Mouse (Mus musculus) neural tube, embryonic 14.5 days (tissue): Measurements from ENCODE around the gene Aldh3a1. TPM values are rescaled to one million over a fixed set of nuclear protein-coding genes. Genes with fewer than 3 reads are reported as not detected.

ENCODE experiments used
- ATAC-seq: fragments of 200-750 bp; cut with Nextera tagmentation; 2 replicates; pipeline ENCODE4 v1.8.0; 2017; ENCODE audit warnings: low read depth, mild to moderate bottlenecking, moderate TSS enrichment, moderate library complexity
- H3K27ac ChIP-seq: fragments of 300-500 bp; sonication (generic); 2 replicates; pipeline ENCODE4 v1.5.1; 2014; ENCODE audit warnings: low read depth, mild to moderate bottlenecking, control low read depth, low read length, moderate library complexity, mixed read lengths
- H3K27me3 ChIP-seq: fragments of 300-500 bp; sonication (generic); 2 replicates; pipeline ENCODE4 v1.6.1; 2014; ENCODE audit warnings: low read length; ENCODE audit not compliant: control insufficient read depth, insufficient read depth
- H3K36me3 ChIP-seq: fragments of 300-500 bp; sonication (generic); 2 replicates; pipeline ENCODE4 v1.6.1; 2014; ENCODE audit warnings: low read length, mixed read lengths; ENCODE audit not compliant: control insufficient read depth, insufficient read depth
- H3K4me1 ChIP-seq: fragments of 300-500 bp; sonication (generic); 2 replicates; pipeline ENCODE4 v1.6.1; 2014; ENCODE audit warnings: low read length; ENCODE audit not compliant: control insufficient read depth, insufficient read depth
- H3K4me2 ChIP-seq: fragments of 300-500 bp; sonication (generic); 2 replicates; pipeline ENCODE4 v1.6.1; 2014; ENCODE audit warnings: mild to moderate bottlenecking, low read depth, low read length, control low read depth
- H3K4me3 ChIP-seq: fragments of 300-500 bp; sonication (generic); 2 replicates; pipeline ENCODE4 v1.5.1; 2014; ENCODE audit warnings: low read depth, low read length, control low read depth, mixed read lengths
- H3K9ac ChIP-seq: fragments of 300-500 bp; sonication (generic); replicated peaks from 2 replicates; pipeline ENCODE4 v1.6.1; 2014; ENCODE audit warnings: low read depth, mild to moderate bottlenecking, control low read depth, low read length, mixed read lengths
- H3K9me3 ChIP-seq: fragments of 300-500 bp; sonication (generic); 2 replicates; pipeline ENCODE4 v1.6.1; 2016; ENCODE audit warnings: low read length; ENCODE audit not compliant: control insufficient read depth
- WGBS: fragments of 180-500 bp; shearing (Covaris S2); extraction: QIAGEN DNeasy Blood & Tissue Kit; methylation state at CpG from one replicate; pipeline ENCODE4 v1.1.7; 2014; 5-methylcytosine and 5-hydroxymethylcytosine counted together
- polyA plus RNA-seq: library from polyadenylated mRNA; unstranded; fragments of >200 nt; fragmentation: Nextera tagmentation; extraction: Ambion mirVana; gene quantifications from 2 replicates; pipeline ENCODE4 v1.2.1, GENCODE M21; 2014

Aldh3a1 gene
- polyA plus RNA-seq, 1 experiment from 2014 or later: not detected

- Histone ChIP-seq H3K9me3 (no peaks in the 10 kb centered on the region), H3K27ac (no peak overlapping the region), H3K9ac (no peak overlapping the region), H3K4me2 (no peak overlapping the region), H3K4me3 (no peak overlapping the region), H3K27me3 (no peaks in the 10 kb centered on the region), H3K4me1 (no peaks in the 10 kb centered on the region), H3K36me3 (no peaks in the 10 kb centered on the region)
- WGBS: 78% methylated on average over 4 of the region's 4 CpGs
- no peak for ATAC-seq
These were observed 18.2 kb downstream of the Aldh3a1 start for GRCm38 (mm10) chr11:61225511-61225910.

- no peak for ATAC-seq
- Histone ChIP-seq H3K9ac (no peak overlapping the region), H3K4me2 (no peak overlapping the region), H3K4me3 (no peak overlapping the region), H3K27me3 (no peaks in the 10 kb centered on the region), H3K27ac (no peak overlapping the region), H3K4me1 (no peaks in the 10 kb centered on the region), H3K9me3 (no peaks in the 10 kb centered on the region), H3K36me3 (no peaks in the 10 kb centered on the region)
- 83% methylated on average over 6 of the region's 6 CpGs for WGBS
These were observed 18.6 kb downstream of the Aldh3a1 start for GRCm38 (mm10) chr11:61225941-61226412.

- no peak overlapping the region for H3K4me3 ChIP-seq
- no peak overlapping the region for H3K9ac ChIP-seq
- no peak for ATAC-seq
- no peaks in the 10 kb centered on the region for H3K9me3 ChIP-seq
- H3K4me2 ChIP-seq: no peak overlapping the region
- H3K27ac ChIP-seq: no peak overlapping the region
- H3K4me1 ChIP-seq: 0 out of 2 replicates have a peak, but pooled peaks cover 4% of the 10 kb centered on the region
- 86% methylated on average over 8 of the region's 8 CpGs for WGBS
- H3K36me3 ChIP-seq: no peaks in the 10 kb centered on the region
- H3K27me3 ChIP-seq: no peaks in the 10 kb centered on the region
These were observed 20.5 kb downstream of the Aldh3a1 start for GRCm38 (mm10) chr11:61227816-61228215.

GRCm38 (mm10) chr11:61228406-61228805, 21.1 kb downstream of the Aldh3a1 start:
- Histone ChIP-seq H3K9me3 (no peaks in the 10 kb centered on the region), H3K27me3 (no peaks in the 10 kb centered on the region), H3K36me3 (no peaks in the 10 kb centered on the region), H3K27ac (no peak overlapping the region), H3K9ac (no peak overlapping the region), H3K4me2 (no peak overlapping the region), H3K4me3 (no peak overlapping the region), H3K4me1 (0 out of 2 replicates have a peak, but pooled peaks cover 4% of the 10 kb centered on the region)
- WGBS: 69% methylated on average over 3 of the region's 3 CpGs
- no peak for ATAC-seq

GRCm38 (mm10) chr11:61231329-61231728, 24.0 kb downstream of the Aldh3a1 start:
- H3K36me3 ChIP-seq: no peaks in the 10 kb centered on the region
- no peak overlapping the region for H3K27ac ChIP-seq
- 8% methylated on average over 9 of the region's 9 CpGs for WGBS
- no peaks in the 10 kb centered on the region for H3K9me3 ChIP-seq
- H3K4me2 ChIP-seq: 0 out of 2 replicates have a peak overlapping the region, but pooled peaks have one; percentile 26
- no peak overlapping the region for H3K9ac ChIP-seq
- no peak overlapping the region for H3K4me3 ChIP-seq
- ATAC-seq: no peak
- H3K4me1 ChIP-seq: 0 out of 2 replicates have a peak, but pooled peaks cover 4% of the 10 kb centered on the region
- H3K27me3 ChIP-seq: no peaks in the 10 kb centered on the region

GRCm38 (mm10) chr11:61234174-61234573, 26.8 kb downstream of the Aldh3a1 start:
- Histone ChIP-seq H3K4me3 (no peak overlapping the region), H3K27me3 (no peaks in the 10 kb centered on the region), H3K9ac (no peak overlapping the region), H3K27ac (no peak overlapping the region), H3K4me1 (0 out of 2 replicates have a peak, but pooled peaks cover 4% of the 10 kb centered on the region), H3K4me2 (no peak overlapping the region), H3K9me3 (no peaks in the 10 kb centered on the region), H3K36me3 (no peaks in the 10 kb centered on the region)
- ATAC-seq: no peak
- WGBS: 33% methylated on average over 5 of the region's 5 CpGs

- WGBS: 89% methylated on average over 3 of the region's 3 CpGs
These were observed 28.7 kb downstream of the Aldh3a1 start for GRCm38 (mm10) chr11:61236015-61236414.

GRCm38 (mm10) chr11:61244406-61244805, 37.1 kb downstream of the Aldh3a1 start:
- H3K4me1 ChIP-seq: no peaks in the 10 kb centered on the region
- H3K27ac ChIP-seq: no peak overlapping the region
- WGBS: 91% methylated on average over 7 of the region's 7 CpGs
- H3K36me3 ChIP-seq: peaks cover 12% of the 10 kb centered on the region
- H3K9ac ChIP-seq: no peak overlapping the region
- H3K9me3 ChIP-seq: no peaks in the 10 kb centered on the region
- H3K4me2 ChIP-seq: no peak overlapping the region
- ATAC-seq: no peak
- no peaks in the 10 kb centered on the region for H3K27me3 ChIP-seq
- no peak overlapping the region for H3K4me3 ChIP-seq

More at GRCm38 (mm10) chr11:61236015-61236414, 28.7 kb downstream of the Aldh3a1 start:
- Histone ChIP-seq H3K9ac (no peak overlapping the region), H3K36me3 (no peaks in the 10 kb centered on the region), H3K4me3 (no peak overlapping the region), H3K9me3 (no peaks in the 10 kb centered on the region), H3K27ac (no peak overlapping the region), H3K4me1 (0 out of 2 replicates have a peak, but pooled peaks cover 4% of the 10 kb centered on the region), H3K4me2 (no peak overlapping the region), H3K27me3 (no peaks in the 10 kb centered on the region)
- no peak for ATAC-seq

GRCm38 (mm10) chr11:61251741-61252140, 44.4 kb downstream of the Aldh3a1 start:
- WGBS: 74% methylated on average over 10 of the region's 10 CpGs
- H3K27me3 ChIP-seq: no peaks in the 10 kb centered on the region
- no peak overlapping the region for H3K4me3 ChIP-seq
- H3K4me2 ChIP-seq: no peak overlapping the region
- H3K36me3 ChIP-seq: peaks cover 36% of the 10 kb centered on the region
- no peaks in the 10 kb centered on the region for H3K4me1 ChIP-seq
- no peak for ATAC-seq
- no peaks in the 10 kb centered on the region for H3K9me3 ChIP-seq
- H3K9ac ChIP-seq: no peak overlapping the region
- no peak overlapping the region for H3K27ac ChIP-seq
